Mouse (Mus musculus): ENCODE data around the gene Pcp2. TPM values are rescaled to one million over a fixed set of nuclear protein-coding genes. Genes with fewer than 3 reads are reported as not detected.

The Pcp2 gene
- polyA plus RNA-seq, 1 experiment from 2014 or later, result 4.5 TPM

GRCm38 (mm10) chr8:3631478-3631875 lies 6.1 kb upstream of the Pcp2 start:
- no peaks in the 10 kb centered on the region for H3K27me3 ChIP-seq (ENCODE audit: control insufficient read depth, insufficient read depth, low read length)
- H3K36me3 ChIP-seq (ENCODE audit: control insufficient read depth, insufficient read depth, low read length), result peaks cover 4% of the 10 kb centered on the region; the same call in 1 of the 2 replicates
- DNase-seq (ENCODE audit: low spot score) (peak; percentile 24), ATAC-seq (ENCODE audit: insufficient number of reproducible peaks, low FRiP score, low TSS enrichment, low read depth) (0 out of 2 replicates have a peak, but pooled peaks have one; percentile 18)
- H3K4me3 ChIP-seq (ENCODE audit: low read depth, low read length), result peak overlapping the region; percentile 46
- peak overlapping the region; percentile 67 for H3K4me2 ChIP-seq (ENCODE audit: low read depth, severe bottlenecking)
- H3K27ac ChIP-seq (replicated peaks; ENCODE audit: low read depth, low read length), result no peak overlapping the region
- 26% methylated on average over 8 of the region's 8 CpGs for WGBS
- no peaks in the 10 kb centered on the region for H3K4me1 ChIP-seq (ENCODE audit: control insufficient read depth, insufficient read depth, low read length)
- no peaks in the 10 kb centered on the region for H3K9me3 ChIP-seq (ENCODE audit: control insufficient read depth, low read length)
- H3K9ac ChIP-seq (ENCODE audit: low read length), result peak overlapping the region; percentile 50

GRCm38 (mm10) chr8:3630647-3631477 lies 5.5 kb upstream of the Pcp2 start, which contains the start of gene Stxbp2:
Stxbp2 (plus strand) TSS chr8:3630955.
- Histone ChIP-seq H3K4me2 (ENCODE audit: low read depth, severe bottlenecking) (peak within 1 kb of the TSS; percentile 67), H3K9me3 (ENCODE audit: control insufficient read depth, low read length) (no peaks in the 10 kb centered on the region), H3K27me3 (ENCODE audit: control insufficient read depth, insufficient read depth, low read length) (no peaks in the 10 kb centered on the region), H3K4me3 (ENCODE audit: low read depth, low read length) (peak within 1 kb of the TSS; percentile 46), H3K27ac (replicated peaks; ENCODE audit: low read depth, low read length) (no peak within 1 kb of the TSS), H3K36me3 (ENCODE audit: control insufficient read depth, insufficient read depth, low read length) (0 out of 2 replicates have a peak, but pooled peaks cover 2% of the 10 kb centered on the region), H3K4me1 (ENCODE audit: control insufficient read depth, insufficient read depth, low read length) (no peaks in the 10 kb centered on the region), H3K9ac (ENCODE audit: low read length) (peak within 1 kb of the TSS; percentile 50)
- ATAC-seq (ENCODE audit: insufficient number of reproducible peaks, low FRiP score, low TSS enrichment, low read depth), result peak; percentile 71
- peak; percentile 74 for DNase-seq (ENCODE audit: low spot score)
- 8% methylated on average over 45 of the region's 47 CpGs for WGBS

GRCm38 (mm10) chr8:3628014-3628413 lies 2.7 kb upstream of the Pcp2 start:
- DNase-seq (ENCODE audit: low spot score) (peak; percentile 31), ATAC-seq (ENCODE audit: insufficient number of reproducible peaks, low FRiP score, low TSS enrichment, low read depth) (no peak)
- Histone ChIP-seq H3K27me3 (ENCODE audit: control insufficient read depth, insufficient read depth, low read length) (no peaks in the 10 kb centered on the region), H3K4me1 (ENCODE audit: control insufficient read depth, insufficient read depth, low read length) (no peaks in the 10 kb centered on the region), H3K27ac (replicated peaks; ENCODE audit: low read depth, low read length) (no peak overlapping the region), H3K4me2 (ENCODE audit: low read depth, severe bottlenecking) (no peak overlapping the region), H3K36me3 (ENCODE audit: control insufficient read depth, insufficient read depth, low read length) (no peaks in the 10 kb centered on the region), H3K9ac (ENCODE audit: low read length) (no peak overlapping the region), H3K9me3 (ENCODE audit: control insufficient read depth, low read length) (no peaks in the 10 kb centered on the region), H3K4me3 (ENCODE audit: low read depth, low read length) (no peak overlapping the region)
- 25% methylated on average over 5 of the region's 5 CpGs for WGBS

GRCm38 (mm10) chr8:3626971-3627370 lies 1.6 kb upstream of the Pcp2 start:
- no peak overlapping the region for H3K27ac ChIP-seq (replicated peaks; ENCODE audit: low read depth, low read length)
- no peak overlapping the region for H3K4me3 ChIP-seq (ENCODE audit: low read depth, low read length)
- 61% methylated on average over 5 of the region's 5 CpGs for WGBS
- no peaks in the 10 kb centered on the region for H3K27me3 ChIP-seq (ENCODE audit: control insufficient read depth, insufficient read depth, low read length)
- no peak overlapping the region for H3K9ac ChIP-seq (ENCODE audit: low read length)
- no peaks in the 10 kb centered on the region for H3K36me3 ChIP-seq (ENCODE audit: control insufficient read depth, insufficient read depth, low read length)
- no peak for DNase-seq (ENCODE audit: low spot score)
- H3K4me2 ChIP-seq (ENCODE audit: low read depth, severe bottlenecking), result no peak overlapping the region
- H3K4me1 ChIP-seq (ENCODE audit: control insufficient read depth, insufficient read depth, low read length), result 0 out of 2 replicates have a peak, but pooled peaks cover 3% of the 10 kb centered on the region
- ATAC-seq (ENCODE audit: insufficient number of reproducible peaks, low FRiP score, low TSS enrichment, low read depth), result no peak
- no peaks in the 10 kb centered on the region for H3K9me3 ChIP-seq (ENCODE audit: control insufficient read depth, low read length)

GRCm38 (mm10) chr8:3622119-3622518 lies 3.2 kb downstream of the Pcp2 start:
- DNase-seq (ENCODE audit: low spot score) (no peak), ATAC-seq (ENCODE audit: insufficient number of reproducible peaks, low FRiP score, low TSS enrichment, low read depth) (no peak)
- H3K27me3 ChIP-seq (ENCODE audit: control insufficient read depth, insufficient read depth, low read length), result no peaks in the 10 kb centered on the region
- H3K36me3 ChIP-seq (ENCODE audit: control insufficient read depth, insufficient read depth, low read length), result peaks cover 5% of the 10 kb centered on the region; the same call in 1 of the 2 replicates
- H3K27ac ChIP-seq (replicated peaks; ENCODE audit: low read depth, low read length), result no peak overlapping the region
- WGBS, result 70% methylated on average over 8 of the region's 8 CpGs
- no peaks in the 10 kb centered on the region for H3K9me3 ChIP-seq (ENCODE audit: control insufficient read depth, low read length)
- no peak overlapping the region for H3K9ac ChIP-seq (ENCODE audit: low read length)
- H3K4me3 ChIP-seq (ENCODE audit: low read depth, low read length), result peak overlapping the region; percentile 83
- peaks cover 7% of the 10 kb centered on the region; the same call in 1 of the 2 replicates for H3K4me1 ChIP-seq (ENCODE audit: control insufficient read depth, insufficient read depth, low read length)
- peak overlapping the region; percentile 48 for H3K4me2 ChIP-seq (ENCODE audit: low read depth, severe bottlenecking)

- Histone ChIP-seq H3K9ac (ENCODE audit: low read length) (peak within 1 kb of the TSS; percentile 64), H3K27ac (replicated peaks; ENCODE audit: low read depth, low read length) (no peak within 1 kb of the TSS), H3K36me3 (ENCODE audit: control insufficient read depth, insufficient read depth, low read length) (peaks cover 11% of the 10 kb centered on the region; the same call in 1 of the 2 replicates), H3K27me3 (ENCODE audit: control insufficient read depth, insufficient read depth, low read length) (no peaks in the 10 kb centered on the region), H3K4me2 (ENCODE audit: low read depth, severe bottlenecking) (peak within 1 kb of the TSS; percentile 71), H3K4me1 (ENCODE audit: control insufficient read depth, insufficient read depth, low read length) (peaks cover 7% of the 10 kb centered on the region; the same call in 1 of the 2 replicates), H3K9me3 (ENCODE audit: control insufficient read depth, low read length) (no peaks in the 10 kb centered on the region), H3K4me3 (ENCODE audit: low read depth, low read length) (peak within 1 kb of the TSS; percentile 83)
- ATAC-seq (ENCODE audit: insufficient number of reproducible peaks, low FRiP score, low TSS enrichment, low read depth) (peak; percentile 98), DNase-seq (ENCODE audit: low spot score) (peak; percentile 100)
- WGBS, result under 1% methylated on average over 37 of the region's 37 CpGs
Observed at GRCm38 (mm10) chr8:3621199-3621970, 4.0 kb downstream of the Pcp2 start, which contains the start of the genes Xab2 and Pet100. Xab2 (minus strand) TSS chr8:3621316. Pet100 (plus strand) TSS chr8:3621548.

GRCm38 (mm10) chr8:3609816-3610150 lies 15.6 kb downstream of the Pcp2 start:
- Histone ChIP-seq H3K4me1 (ENCODE audit: control insufficient read depth, insufficient read depth, low read length) (no peaks in the 10 kb centered on the region), H3K4me2 (ENCODE audit: low read depth, severe bottlenecking) (no peak overlapping the region), H3K9ac (ENCODE audit: low read length) (no peak overlapping the region), H3K4me3 (ENCODE audit: low read depth, low read length) (no peak overlapping the region), H3K27ac (replicated peaks; ENCODE audit: low read depth, low read length) (no peak overlapping the region), H3K9me3 (ENCODE audit: control insufficient read depth, low read length) (no peaks in the 10 kb centered on the region), H3K36me3 (ENCODE audit: control insufficient read depth, insufficient read depth, low read length) (peaks cover 33% of the 10 kb centered on the region), H3K27me3 (ENCODE audit: control insufficient read depth, insufficient read depth, low read length) (no peaks in the 10 kb centered on the region)
- ATAC-seq (ENCODE audit: insufficient number of reproducible peaks, low FRiP score, low TSS enrichment, low read depth) (no peak), DNase-seq (ENCODE audit: low spot score) (no peak)
- WGBS, result 73% methylated on average over 6 of the region's 6 CpGs

GRCm38 (mm10) chr8:3609046-3609815 lies 16.1 kb downstream of the Pcp2 start:
- H3K27ac ChIP-seq (replicated peaks; ENCODE audit: low read depth, low read length), result no peak overlapping the region
- no peak for DNase-seq (ENCODE audit: low spot score)
- 84% methylated on average over 12 of the region's 12 CpGs for WGBS

More at GRCm38 (mm10) chr8:3609046-3609815, 16.1 kb downstream of the Pcp2 start:
- no peaks in the 10 kb centered on the region for H3K27me3 ChIP-seq (ENCODE audit: control insufficient read depth, insufficient read depth, low read length)
- H3K9ac ChIP-seq (ENCODE audit: low read length), result no peak overlapping the region
- no peak overlapping the region for H3K4me3 ChIP-seq (ENCODE audit: low read depth, low read length)
- peaks cover 33% of the 10 kb centered on the region for H3K36me3 ChIP-seq (ENCODE audit: control insufficient read depth, insufficient read depth, low read length)
- H3K4me2 ChIP-seq (ENCODE audit: low read depth, severe bottlenecking), result no peak overlapping the region
- H3K4me1 ChIP-seq (ENCODE audit: control insufficient read depth, insufficient read depth, low read length), result no peaks in the 10 kb centered on the region
- no peak for ATAC-seq (ENCODE audit: insufficient number of reproducible peaks, low FRiP score, low TSS enrichment, low read depth)
- no peaks in the 10 kb centered on the region for H3K9me3 ChIP-seq (ENCODE audit: control insufficient read depth, low read length)

Data from limb, embryonic 11.5 days (tissue).